Comparison of ENCODE assay signal across 37 mouse cellular contexts in genomic region chr11:53698521-53698920, GRCm38 (mm10). TPM values are rescaled to one million over a fixed set of nuclear protein-coding genes. Genes with fewer than 3 reads are reported as not detected.
"Had no signal": no experiment of that assay in that cellular context is flagged by ENCODE, and none has a peak within 500 bp of the region (broad histone marks: within the 10 kb centered on the region; RNA-seq: fewer than 3 reads in every experiment).

No protein-coding gene starts in this region.

- ATAC-seq: hindbrain, embryonic 16.5 days; inflammation-experienced regulatory T-cells, adult 6 months; intestine, embryonic 15.5 days; intestine, postnatal 0 days had no signal

- H3K9me3 ChIP-seq: heart, embryonic 10.5 days; heart, embryonic 12.5 days; hindbrain, embryonic 10.5 days; hindbrain, embryonic 12.5 days; intestine, embryonic 15.5 days; limb, embryonic 10.5 days; limb, embryonic 12.5 days; liver, embryonic 13.5 days; liver, embryonic 15.5 days had no signal

- H3K4me3 ChIP-seq: gastrocnemius, adult 2 months; heart, embryonic 10.5 days; heart, embryonic 12.5 days; hindbrain, embryonic 10.5 days; hindbrain, embryonic 12.5 days; intestine, embryonic 15.5 days; limb, embryonic 10.5 days; limb, embryonic 12.5 days; liver, embryonic 13.5 days; liver, embryonic 15.5 days had no signal

- H3K4me2 ChIP-seq: heart, embryonic 12.5 days; hindbrain, embryonic 12.5 days; hindbrain, embryonic 14.5 days; intestine, embryonic 15.5 days; limb, embryonic 12.5 days; liver, embryonic 13.5 days; liver, embryonic 15.5 days had no signal

- H3K4me1 ChIP-seq: heart, embryonic 10.5 days; heart, embryonic 12.5 days; hindbrain, embryonic 10.5 days; hindbrain, embryonic 12.5 days; intestine, embryonic 15.5 days; limb, embryonic 10.5 days; limb, embryonic 12.5 days; liver, embryonic 15.5 days had no signal

- DNase-seq: gastrocnemius, adult 2 months; gastrocnemius, postnatal 10 days; gastrocnemius, postnatal 25 days; heart, adult 18-20 months; heart, postnatal 10 days; heart, postnatal 4 days; kidney, adult 18-20 months; kidney, adult 8-10 months; kidney, postnatal 10 days; kidney, postnatal 25 days; kidney, postnatal 4 days; liver; liver, embryonic 13.5 days had no signal

- H3K27ac ChIP-seq: gastrocnemius, adult 2 months; heart, embryonic 10.5 days; hindbrain, embryonic 10.5 days; hindbrain, embryonic 12.5 days; hindbrain, embryonic 14.5 days; intestine, embryonic 15.5 days; limb, embryonic 10.5 days; limb, embryonic 12.5 days; liver, embryonic 13.5 days; liver, embryonic 15.5 days had no signal

- H3K9ac ChIP-seq: heart, embryonic 12.5 days; hindbrain, embryonic 12.5 days; hindbrain, embryonic 14.5 days; intestine, embryonic 15.5 days; limb, embryonic 12.5 days; liver, embryonic 13.5 days; liver, embryonic 15.5 days had no signal

- H3K27me3 ChIP-seq: heart, embryonic 12.5 days; hindbrain, embryonic 12.5 days; intestine, embryonic 15.5 days; limb, embryonic 12.5 days; liver, embryonic 13.5 days; liver, embryonic 15.5 days had no signal

RNA-seq across cellular contexts. Expression of gene Il5, which starts 22.1 kb away (rescaled TPM):
- total RNA-seq: gastrocnemius, adult 2 months; gastrocnemius, postnatal 10 days; gastrocnemius, postnatal 25 days; gastrocnemius, postnatal 4 days; granulocyte monocyte progenitor cell, adult 5-6 weeks; heart, adult 18-20 months; heart, postnatal 10 days; heart, postnatal 25 days; heart, postnatal 4 days; layer of hippocampus, postnatal 10 days; layer of hippocampus, postnatal 25 days; left cerebral cortex, adult 8-10 months; left cerebral cortex, postnatal 25 days had no signal
- polyA plus RNA-seq: heart, embryonic 10.5 days; heart, embryonic 12.5 days; heart, embryonic 14.5 days; heart, embryonic 16.5 days; hindbrain, embryonic 10.5 days; hindbrain, embryonic 12.5 days; hindbrain, embryonic 14.5 days; hindbrain, embryonic 16.5 days; inflammation-experienced regulatory T-cells, adult 6 months; intestine, embryonic 15.5 days; intestine, postnatal 0 days; kidney, embryonic 14.5 days; kidney, embryonic 16.5 days; limb, embryonic 10.5 days; limb, embryonic 12.5 days; limb, embryonic 14.5 days; liver, embryonic 13.5 days; liver, embryonic 15.5 days had no signal
